14 mouse cellular contexts compared by ENCODE assay signal in genomic region chr1:86144001-86144944, GRCm38 (mm10). TPM values are rescaled to one million over a fixed set of nuclear protein-coding genes. Genes with fewer than 3 reads are reported as not detected.
A peak's percentile ranks its signal among the peaks of the same experiment; 100 is the strongest.
DNase-seq lines count a peak whose midpoint lies in the region; ATAC-seq lines count a peak whose summit lies in the region.
"Had no signal": no experiment of that assay in that cellular context is flagged by ENCODE, and none has a peak within 500 bp of the region (broad histone marks: within the 10 kb centered on the region; RNA-seq: fewer than 3 reads in every experiment).

No protein-coding gene starts in this region.

- H3K27ac ChIP-seq in heart, embryonic 10.5 days, result no peak overlapping the region
- H3K27ac ChIP-seq in heart, embryonic 15.5 days, result peak overlapping the region; percentile 50
- H3K27ac ChIP-seq: forebrain, embryonic 12.5 days; hindbrain, embryonic 14.5 days; macrophage; neural tube, embryonic 12.5 days had no signal

- no peaks in the 10 kb centered on the region for H3K27me3 ChIP-seq in heart, embryonic 10.5 days (ENCODE audit: insufficient read depth, poor library complexity, severe bottlenecking)
- no peaks in the 10 kb centered on the region for H3K27me3 ChIP-seq in heart, embryonic 15.5 days
- H3K27me3 ChIP-seq: forebrain, embryonic 12.5 days; neural tube, embryonic 12.5 days had no signal

- peaks cover 5% of the 10 kb centered on the region; the same call in 1 of the 2 replicates for H3K4me1 ChIP-seq in heart, embryonic 10.5 days
- no peaks in the 10 kb centered on the region for H3K4me1 ChIP-seq in heart, embryonic 15.5 days (replicated peaks)
- H3K4me1 ChIP-seq: forebrain, embryonic 12.5 days; neural tube, embryonic 12.5 days had no signal

- DNase-seq in heart, adult 11 months, result peak; percentile 94
- no peak for DNase-seq in heart, embryonic 10.5 days (ENCODE audit: low spot score)
- DNase-seq in ovary, postnatal 36 days (ENCODE audit: low spot score), result peak; percentile 15
- no peak for DNase-seq in ovary, postnatal 10 days (ENCODE audit: low spot score)
- peak; percentile 21 for DNase-seq in retina, postnatal 7 days (ENCODE audit: low read depth, low spot score)
- DNase-seq in gastrocnemius, adult 8-10 months (ENCODE audit: low spot score in 2 of 2), result no peak
- no peak for DNase-seq in cerebellum, postnatal 4 days (ENCODE audit: low spot score in 2 of 2)
- DNase-seq: cerebellum, adult 9-11 months had no signal

- 74% methylated on average over 21 of the region's 21 CpGs for WGBS in heart, embryonic 10.5 days
- 74% methylated on average over 21 of the region's 21 CpGs for WGBS in heart, embryonic 15.5 days

- peaks cover 27% of the 10 kb centered on the region for H3K36me3 ChIP-seq in heart, embryonic 10.5 days
- H3K36me3 ChIP-seq in heart, embryonic 15.5 days, result peaks cover 1% of the 10 kb centered on the region

- H3K9me3 ChIP-seq in heart, embryonic 10.5 days, result no peaks in the 10 kb centered on the region
- H3K9me3 ChIP-seq in heart, embryonic 15.5 days (replicated peaks), result no peaks in the 10 kb centered on the region
- H3K9me3 ChIP-seq: forebrain, embryonic 12.5 days; neural tube, embryonic 12.5 days had no signal

- no peak overlapping the region for H3K4me3 ChIP-seq in heart, embryonic 10.5 days
- H3K4me3 ChIP-seq in heart, embryonic 15.5 days, result no peak overlapping the region
- H3K4me3 ChIP-seq: forebrain, embryonic 12.5 days; neural tube, embryonic 12.5 days had no signal

- H3K4me2 ChIP-seq in heart, embryonic 15.5 days, result no peak overlapping the region
- H3K4me2 ChIP-seq: forebrain, embryonic 12.5 days; hindbrain, embryonic 14.5 days; neural tube, embryonic 12.5 days had no signal

- no peak for ATAC-seq in heart, embryonic 15.5 days (replicated peaks; ENCODE audit: insufficient number of reproducible peaks, insufficient read depth, low FRiP score, low read depth)
- ATAC-seq: CD4-positive, CD25-positive, alpha-beta regulatory T cell, adult 4 months had no signal

- H3K9ac ChIP-seq in heart, embryonic 15.5 days, result no peak overlapping the region
- H3K9ac ChIP-seq: forebrain, embryonic 12.5 days; hindbrain, embryonic 14.5 days; neural tube, embryonic 12.5 days had no signal

RNA-seq across cellular contexts. Expression of gene Armc9, which starts 10.3 kb away (rescaled TPM):
- 17.0 and 21.6 TPM in 2 replicates for polyA plus RNA-seq in heart, embryonic 10.5 days (2016; fragmentation: Nextera tagmentation; extraction: Ambion mirVana)
- 9.1 and 15.0 TPM in 2 replicates for polyA plus RNA-seq in heart, embryonic 15.5 days (2015; fragmentation: Nextera tagmentation; extraction: Ambion mirVana)
- 1 to 10 TPM; 1.5 to 2.1 (median 1.8) TPM for total RNA-seq in gastrocnemius, adult 8-10 months (2022)

RNA-seq across cellular contexts. Expression of gene Gm21972, which starts 10.8 kb away (rescaled TPM):
- polyA plus RNA-seq in heart, embryonic 10.5 days (2016; fragmentation: Nextera tagmentation; extraction: Ambion mirVana), result 0.24 TPM in 1 of 2 replicates, not detected in the other
- 0.26 TPM in 1 of 2 replicates, not detected in the other for polyA plus RNA-seq in heart, embryonic 15.5 days (2015; fragmentation: Nextera tagmentation; extraction: Ambion mirVana)
- not detected for total RNA-seq in gastrocnemius, adult 8-10 months (2022)
- polyA plus RNA-seq: CD4-positive, CD25-positive, alpha-beta regulatory T cell, adult 4 months; neural tube, embryonic 12.5 days had no signal

RNA-seq across cellular contexts. Expression of gene Htr2b, which starts 32.5 kb away (rescaled TPM):
- 0.40 and 0.51 TPM in 2 replicates for polyA plus RNA-seq in heart, embryonic 10.5 days (2016; fragmentation: Nextera tagmentation; extraction: Ambion mirVana)
- 0.16 and 0.23 TPM in 2 replicates for polyA plus RNA-seq in heart, embryonic 15.5 days (2015; fragmentation: Nextera tagmentation; extraction: Ambion mirVana)
- under 1 TPM in 2 of 4 experiments, not detected in 2; 0.27 to 0.65 TPM for total RNA-seq in gastrocnemius, adult 8-10 months (2022)

Comparison
In these comparisons a context has a peak if more than half of its experiments do, and no peak if none do; other contexts are left out.
1. DNase-seq: peak in heart, adult 11 months (single experiment), ovary, postnatal 36 days (single experiment) and retina, postnatal 7 days (single experiment); none in heart, embryonic 10.5 days (single experiment), ovary, postnatal 10 days (single experiment), gastrocnemius, adult 8-10 months (0 of 2) and cerebellum, postnatal 4 days (0 of 2).